Mouse (Mus musculus): ENCODE data around the gene Kcnj13. TPM values are rescaled to one million over a fixed set of nuclear protein-coding genes. Genes with fewer than 3 reads are reported as not detected.

The Kcnj13 gene
- total and polyA plus RNA-seq, 3 experiments, result 0.10 to 0.23 TPM; not detected in 1

- H3K4me1 ChIP-seq (ENCODE audit: control insufficient read depth in 1 of 2, insufficient read depth in 2 of 2, low read length in 2 of 2), result peaks cover 3 to 13% of the 10 kb centered on the region in 2 experiments
- no peaks in the 10 kb centered on the region for H3K27me3 ChIP-seq (ENCODE audit: control insufficient read depth in 1 of 2, insufficient read depth in 2 of 2, low read length in 2 of 2)
- no peak overlapping the region for H3K4me3 ChIP-seq (ENCODE audit: control insufficient read depth in 1 of 2, insufficient read depth in 1 of 2, low read depth in 2 of 2, low read length in 2 of 2)
- no peaks in the 10 kb centered on the region for H3K79me2 ChIP-seq (ENCODE audit: control insufficient read depth, insufficient read depth, low read length, poor library complexity)
- no peak overlapping the region for H3K9ac ChIP-seq (ENCODE audit: control insufficient read depth, low read depth, low read length, poor library complexity, severe bottlenecking)
- H3K9me3 ChIP-seq (replicated peaks; ENCODE audit: insufficient read depth, low read length), result no peaks in the 10 kb centered on the region
- H3K36me3 ChIP-seq (ENCODE audit: control insufficient read depth in 1 of 2, insufficient read depth in 2 of 2, low read length in 2 of 2), result peaks cover 15 to 37% of the 10 kb centered on the region in 2 experiments
- no peak for TF ChIP-seq TCF12 (IDR thresholded peaks at IDR 0.05; ENCODE audit: low read depth, low read length)
- no peak for DNase-seq (ENCODE audit: low read depth, low spot score)
- no peak overlapping the region for H3K27ac ChIP-seq (ENCODE audit: control insufficient read depth, low read depth, low read length)
These were observed 16.4 kb downstream of the Kcnj13 start for GRCm38 (mm10) chr1:87378024-87378560.

- Histone ChIP-seq H3K9me3 (replicated peaks; ENCODE audit: insufficient read depth, low read length) (no peaks in the 10 kb centered on the region), H3K79me2 (ENCODE audit: control insufficient read depth, insufficient read depth, low read length, poor library complexity) (no peaks in the 10 kb centered on the region), H3K4me3 (ENCODE audit: control insufficient read depth in 1 of 2, insufficient read depth in 1 of 2, low read depth in 2 of 2, low read length in 2 of 2) (no peak overlapping the region), H3K36me3 (ENCODE audit: control insufficient read depth in 1 of 2, insufficient read depth in 2 of 2, low read length in 2 of 2) (peaks cover 7 to 18% of the 10 kb centered on the region in 2 experiments), H3K27ac (ENCODE audit: control insufficient read depth, low read depth, low read length) (no peak overlapping the region), H3K27me3 (ENCODE audit: control insufficient read depth in 1 of 2, insufficient read depth in 2 of 2, low read length in 2 of 2) (no peaks in the 10 kb centered on the region), H3K9ac (ENCODE audit: control insufficient read depth, low read depth, low read length, poor library complexity, severe bottlenecking) (no peak overlapping the region), H3K4me1 (ENCODE audit: control insufficient read depth in 1 of 2, insufficient read depth in 2 of 2, low read length in 2 of 2) (no peaks in the 10 kb centered on the region)
- TF ChIP-seq MAX (IDR thresholded peaks at IDR 0.05; ENCODE audit: low read length), result no peak
- TF ChIP-seq GATA1 (IDR thresholded peaks at IDR 0.05; ENCODE audit: low read depth, low read length), result no peak
- no peak for TF ChIP-seq NRF1 (IDR thresholded peaks at IDR 0.05; ENCODE audit: insufficient read depth, low read depth, low read length, poor library complexity, severe bottlenecking)
- no peak for TF ChIP-seq SIN3A (IDR thresholded peaks at IDR 0.05; ENCODE audit: low read length)
- TF ChIP-seq MXI1 (IDR thresholded peaks at IDR 0.05; ENCODE audit: low read depth, low read length), result no peak
- no peak for TF ChIP-seq CTCF (IDR thresholded peaks at IDR 0.05 in 2 of 3, conservative IDR thresholded peaks at IDR 0.05 in 1 of 3; ENCODE audit: control insufficient read depth in 1 of 3, insufficient read depth in 1 of 3, low read depth in 2 of 3, low read length in 3 of 3, poor library complexity in 1 of 3, severe bottlenecking in 1 of 3)
- DNase-seq (ENCODE audit: low read depth, low spot score), result no peak
These were observed 34.3 kb downstream of the Kcnj13 start for GRCm38 (mm10) chr1:87360276-87360675.

- no peaks in the 10 kb centered on the region for H3K27me3 ChIP-seq (ENCODE audit: control insufficient read depth in 1 of 2, insufficient read depth in 2 of 2, low read length in 2 of 2)
- H3K4me3 ChIP-seq (ENCODE audit: control insufficient read depth in 1 of 2, insufficient read depth in 1 of 2, low read depth in 2 of 2, low read length in 2 of 2), result no peak overlapping the region
- H3K4me1 ChIP-seq (ENCODE audit: control insufficient read depth in 1 of 2, insufficient read depth in 2 of 2, low read length in 2 of 2), result no peaks in the 10 kb centered on the region
- DNase-seq (ENCODE audit: low read depth, low spot score), result no peak
- peaks cover 4 to 24% of the 10 kb centered on the region in 2 experiments for H3K36me3 ChIP-seq (ENCODE audit: control insufficient read depth in 1 of 2, insufficient read depth in 2 of 2, low read length in 2 of 2)
- no peak overlapping the region for H3K27ac ChIP-seq (ENCODE audit: control insufficient read depth, low read depth, low read length)
- no peaks in the 10 kb centered on the region for H3K9me3 ChIP-seq (replicated peaks; ENCODE audit: insufficient read depth, low read length)
- H3K79me2 ChIP-seq (ENCODE audit: control insufficient read depth, insufficient read depth, low read length, poor library complexity), result peaks cover 15% of the 10 kb centered on the region; the same call in 1 of the 2 replicates
- no peak overlapping the region for H3K9ac ChIP-seq (ENCODE audit: control insufficient read depth, low read depth, low read length, poor library complexity, severe bottlenecking)
- no peak for TF ChIP-seq SMC3 (IDR thresholded peaks at IDR 0.05; ENCODE audit: low read depth, low read length)
- no peak for TF ChIP-seq CHD2 (IDR thresholded peaks at IDR 0.05; ENCODE audit: low read length)
- no peak for TF ChIP-seq NELFE (IDR thresholded peaks at IDR 0.05; ENCODE audit: low read depth, low read length)
- TF ChIP-seq RCOR1 (IDR thresholded peaks at IDR 0.05; ENCODE audit: low read depth, low read length), result no peak
- no peak for TF ChIP-seq MXI1 (IDR thresholded peaks at IDR 0.05; ENCODE audit: low read depth, low read length)
- TF ChIP-seq RAD21 (IDR thresholded peaks at IDR 0.05; ENCODE audit: low read depth, low read length), result no peak
- no peak for TF ChIP-seq CHD1 (IDR thresholded peaks at IDR 0.05; ENCODE audit: low read depth, low read length)
- TF ChIP-seq ZC3H11A (IDR thresholded peaks at IDR 0.05; ENCODE audit: low read depth, low read length), result no peak
- TF ChIP-seq E2F4 (IDR thresholded peaks at IDR 0.05; ENCODE audit: borderline replicate concordance, low read depth, low read length), result no peak
- TF ChIP-seq TBP (IDR thresholded peaks at IDR 0.05; ENCODE audit: low read depth, low read length), result no peak
- TF ChIP-seq GABPA (IDR thresholded peaks at IDR 0.05; ENCODE audit: low read depth, low read length), result no peak
- TF ChIP-seq GATA1 (IDR thresholded peaks at IDR 0.05; ENCODE audit: low read depth, low read length), result no peak
These were observed 44.0 kb downstream of the Kcnj13 start for GRCm38 (mm10) chr1:87350576-87350975.
